Mouse (Mus musculus) kidney, postnatal 0 days (tissue): ENCODE data around the gene Taf7l. TPM values are rescaled to one million over a fixed set of nuclear protein-coding genes. Genes with fewer than 3 reads are reported as not detected.
A peak's percentile ranks its signal among the peaks of the same experiment; 100 is the strongest.

Source experiments
- ATAC-seq: fragments of 200-750 bp; cut with Nextera tagmentation; replicated peaks from 2 replicates; pipeline ENCODE4 v1.8.0; 2017; ENCODE audit warnings: low read depth, moderate number of reproducible peaks, moderate TSS enrichment, moderate library complexity; ENCODE audit not compliant: low FRiP score
- DNase-seq: peaks from one replicate; pipeline ENCODE4 v3.0.0-alpha.2; 2016; ENCODE audit warnings: low spot score
- H3K27ac ChIP-seq: fragments of 300-500 bp; sonication (generic); 2 replicates; pipeline ENCODE4 v1.5.1; 2014; ENCODE audit warnings: mild to moderate bottlenecking
- H3K27me3 ChIP-seq: fragments of 300-500 bp; sonication (generic); 2 replicates; pipeline ENCODE4 v1.6.1; 2014; ENCODE audit warnings: low read length, mixed read lengths; ENCODE audit not compliant: insufficient read depth
- H3K36me3 ChIP-seq: fragments of 300-500 bp; sonication (generic); 2 replicates; pipeline ENCODE4 v1.6.1; 2014; ENCODE audit warnings: low read length, mixed read lengths; ENCODE audit not compliant: insufficient read depth
- H3K4me1 ChIP-seq: fragments of 300-500 bp; sonication (generic); replicated peaks from 2 replicates; pipeline ENCODE4 v1.6.1; 2014; ENCODE audit warnings: antibody characterized with exemption, low read length, mixed read lengths; ENCODE audit not compliant: insufficient read depth
- H3K4me2 ChIP-seq: fragments of 300-500 bp; sonication (generic); 2 replicates; pipeline ENCODE4 v1.6.1; 2014; ENCODE audit warnings: mild to moderate bottlenecking, low read length, moderate library complexity, mixed read lengths
- H3K4me3 ChIP-seq: fragments of 300-500 bp; sonication (generic); replicated peaks from 2 replicates; pipeline ENCODE4 v1.5.1; 2014; ENCODE audit warnings: low read depth, low read length
- H3K9ac ChIP-seq: fragments of 300-500 bp; sonication (generic); 2 replicates; pipeline ENCODE4 v1.6.1; 2014; ENCODE audit warnings: low read depth, low read length
- H3K9me3 ChIP-seq: fragments of 300-500 bp; sonication (generic); replicated peaks from 2 replicates; pipeline ENCODE4 v1.6.1; 2016; ENCODE audit warnings: low read length, inconsistent platforms, mixed read lengths
- CTCF ChIP-seq: IDR thresholded peaks from 2 replicates; pipeline ENCODE4 v1.5.1; 2016; ENCODE audit warnings: antibody characterized with exemption, low read depth, mild to moderate bottlenecking, moderate library complexity
- WGBS: fragments of 180-500 bp; shearing (Covaris S2); extraction: QIAGEN DNeasy Blood & Tissue Kit; methylation state at CpG from one replicate; pipeline ENCODE4 v1.1.7; 2014; 5-methylcytosine and 5-hydroxymethylcytosine counted together
- polyA plus RNA-seq: library from polyadenylated mRNA; unstranded; fragments of >200 nt; fragmentation: Nextera tagmentation; extraction: Ambion mirVana; gene quantifications from 2 replicates; pipeline ENCODE4 v1.2.1, GENCODE M21; 2015

Gene Taf7l
- not detected in 2 replicates for polyA plus RNA-seq

DNA sequence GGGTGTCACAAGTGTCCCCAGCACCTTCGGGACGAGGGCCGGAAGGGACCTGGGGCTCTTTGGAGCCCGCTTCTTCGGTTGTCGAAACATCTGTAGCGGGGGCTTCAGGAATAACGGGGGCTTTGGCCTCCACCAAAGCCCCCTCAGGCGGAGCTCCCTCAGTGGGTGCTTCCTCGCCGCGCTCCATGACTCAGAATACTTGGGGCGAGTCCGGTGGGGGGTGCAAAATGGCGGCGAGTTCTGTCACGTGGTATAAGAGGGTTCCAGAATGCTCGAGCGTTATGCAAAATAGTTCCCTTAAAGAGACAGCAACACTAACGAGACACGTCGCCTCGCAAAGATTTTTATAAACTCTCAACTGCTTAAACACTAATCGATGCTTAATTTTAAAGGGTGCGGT lies at the start of gene Taf7l:
Taf7l (minus strand) TSS at position 201 of the 400 bp plus-strand sequence.
- no peaks in the 10 kb centered on the region; the same call in 1 of the 2 replicates for H3K9me3 ChIP-seq
- 89% methylated on average over 25 of the region's 25 CpGs for WGBS
- ATAC-seq (no peak), DNase-seq (no peak)
- H3K9ac ChIP-seq: no peak within 1 kb of the TSS
- H3K4me1 ChIP-seq: no peaks in the 10 kb centered on the region
- H3K4me3 ChIP-seq: no peak within 1 kb of the TSS
- H3K27ac ChIP-seq: no peak within 1 kb of the TSS
- no peak for TF ChIP-seq CTCF
- no peak within 1 kb of the TSS for H3K4me2 ChIP-seq
- H3K27me3 ChIP-seq: no peaks in the 10 kb centered on the region
- no peaks in the 10 kb centered on the region for H3K36me3 ChIP-seq

- no peak overlapping the region for H3K4me2 ChIP-seq
- no peak overlapping the region for H3K9ac ChIP-seq
- H3K9me3 ChIP-seq: no peaks in the 10 kb centered on the region
- ATAC-seq (no peak), DNase-seq (no peak)
- no peak overlapping the region for H3K27ac ChIP-seq
- no peaks in the 10 kb centered on the region for H3K27me3 ChIP-seq
- 80% methylated on average over 4 of the region's 4 CpGs for WGBS
- no peaks in the 10 kb centered on the region for H3K4me1 ChIP-seq
- H3K36me3 ChIP-seq: no peaks in the 10 kb centered on the region
- no peak for TF ChIP-seq CTCF
- no peak overlapping the region for H3K4me3 ChIP-seq
Measured at GRCm38 (mm10) chrX:134525260-134525659, 49.0 kb upstream of the Taf7l start.

- H3K9ac ChIP-seq: no peak overlapping the region
- ATAC-seq (no peak), DNase-seq (no peak)
Measured at GRCm38 (mm10) chrX:134523772-134524171, 47.5 kb upstream of the Taf7l start.

GRCm38 (mm10) chrX:134509473-134509872 lies 33.2 kb upstream of the Taf7l start:
- ATAC-seq: no peak
- H3K4me3 ChIP-seq: no peak overlapping the region
- no peaks in the 10 kb centered on the region for H3K36me3 ChIP-seq
- peak; percentile 63 for TF ChIP-seq CTCF
- no peak overlapping the region for H3K9ac ChIP-seq
- no peak overlapping the region for H3K4me2 ChIP-seq
- H3K4me1 ChIP-seq: no peaks in the 10 kb centered on the region
- H3K9me3 ChIP-seq: no peaks in the 10 kb centered on the region
- WGBS: 35% methylated on average over 2 of the region's 2 CpGs
- H3K27ac ChIP-seq: no peak overlapping the region
- peak; percentile 31 for DNase-seq
- H3K27me3 ChIP-seq: no peaks in the 10 kb centered on the region

More at GRCm38 (mm10) chrX:134523772-134524171, 47.5 kb upstream of the Taf7l start:
- H3K9me3 ChIP-seq: no peaks in the 10 kb centered on the region
- no peak for TF ChIP-seq CTCF
- no peaks in the 10 kb centered on the region for H3K27me3 ChIP-seq
- no peak overlapping the region for H3K4me3 ChIP-seq
- 63% methylated on average over 4 of the region's 4 CpGs for WGBS
- no peaks in the 10 kb centered on the region for H3K4me1 ChIP-seq
- no peak overlapping the region for H3K27ac ChIP-seq
- no peaks in the 10 kb centered on the region for H3K36me3 ChIP-seq
- H3K4me2 ChIP-seq: no peak overlapping the region

GRCm38 (mm10) chrX:134507977-134508376 lies 31.7 kb upstream of the Taf7l start:
- H3K9me3 ChIP-seq: no peaks in the 10 kb centered on the region
- no peak for DNase-seq
- no peak overlapping the region for H3K27ac ChIP-seq
- no peaks in the 10 kb centered on the region for H3K27me3 ChIP-seq
- TF ChIP-seq CTCF: no peak
- H3K4me1 ChIP-seq: no peaks in the 10 kb centered on the region
- no peaks in the 10 kb centered on the region for H3K36me3 ChIP-seq
- H3K4me3 ChIP-seq: no peak overlapping the region
- WGBS: 74% methylated on average over 6 of the region's 6 CpGs
- no peak overlapping the region for H3K9ac ChIP-seq
- ATAC-seq: no peak
- H3K4me2 ChIP-seq: no peak overlapping the region

DNA sequence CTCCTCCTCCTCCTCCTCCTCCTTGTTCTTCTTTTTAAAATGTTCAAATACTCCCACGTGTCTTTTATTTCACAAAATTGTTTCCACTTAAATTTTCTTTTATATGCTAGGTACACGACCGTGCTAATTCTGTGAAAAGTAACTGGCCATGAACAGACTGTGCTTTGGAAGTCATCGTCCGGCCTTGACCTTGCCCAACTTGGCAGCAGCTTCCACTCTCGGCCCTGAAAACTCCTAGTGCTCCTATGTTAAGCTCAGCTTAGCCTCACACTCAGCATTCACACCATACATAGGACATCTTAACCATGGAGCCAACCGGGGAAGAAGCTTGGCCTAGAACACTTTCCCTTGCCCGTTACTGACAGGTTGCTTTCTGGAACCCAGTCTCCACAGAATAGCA lies 24.4 kb upstream of the Taf7l start:
- Histone ChIP-seq H3K9me3 (no peaks in the 10 kb centered on the region), H3K36me3 (no peaks in the 10 kb centered on the region), H3K4me3 (no peak overlapping the region), H3K27ac (no peak overlapping the region), H3K9ac (no peak overlapping the region), H3K27me3 (no peaks in the 10 kb centered on the region), H3K4me1 (no peaks in the 10 kb centered on the region), H3K4me2 (no peak overlapping the region)
- DNase-seq (no peak), ATAC-seq (no peak)
- WGBS: 75% methylated on average over 8 of the region's 8 CpGs
- no peak for TF ChIP-seq CTCF

- DNase-seq: no peak
- WGBS: 73% methylated on average over 3 of the region's 3 CpGs
Measured at GRCm38 (mm10) chrX:134481720-134482119, 5.4 kb upstream of the Taf7l start.

More at GRCm38 (mm10) chrX:134481720-134482119, 5.4 kb upstream of the Taf7l start:
- Histone ChIP-seq H3K27ac (no peak overlapping the region), H3K9me3 (no peaks in the 10 kb centered on the region), H3K36me3 (no peaks in the 10 kb centered on the region), H3K4me3 (no peak overlapping the region), H3K4me1 (no peaks in the 10 kb centered on the region), H3K9ac (no peak overlapping the region), H3K4me2 (no peak overlapping the region), H3K27me3 (no peaks in the 10 kb centered on the region)
- no peak for TF ChIP-seq CTCF
- no peak for ATAC-seq
